Mouse (Mus musculus) olfactory bulb, adult 2 months (tissue): ENCODE results near the gene Hist1h2be. TPM values are rescaled to one million over a fixed set of nuclear protein-coding genes. Genes with fewer than 3 reads are reported as not detected.
"Not testable (repeated sequence)": the region's sequence is repeated elsewhere in the genome, so short reads cannot be mapped to it uniquely, and the experiment has no call there.

ENCODE experiments used
- H3K27ac ChIP-seq: fragments of 200-500 bp; 2 replicates; pipeline ENCODE4 v1.5.1; 2012; ENCODE audit warnings: low read depth, low read length; ENCODE audit not compliant: insufficient read depth
- H3K4me1 ChIP-seq: fragments of 200-500 bp; 2 replicates; pipeline ENCODE4 v1.6.1; 2012; ENCODE audit warnings: low read length; ENCODE audit not compliant: control insufficient read depth, insufficient read depth
- H3K4me3 ChIP-seq: fragments of 200-500 bp; 2 replicates; pipeline ENCODE4 v1.5.1; 2012; ENCODE audit warnings: mild to moderate bottlenecking, low read depth, low read length, moderate library complexity; ENCODE audit not compliant: insufficient read depth
- CTCF ChIP-seq: fragments of 200-500 bp; IDR thresholded peaks from 2 replicates; pipeline ENCODE4 v1.5.1; 2012; ENCODE audit warnings: low read depth, mild to moderate bottlenecking, low read length, moderate library complexity; ENCODE audit not compliant: insufficient read depth
- POLR2A ChIP-seq: fragments of 200-500 bp; IDR thresholded peaks from 2 replicates; pipeline ENCODE4 v1.6.1; 2012; ENCODE audit warnings: mild to moderate bottlenecking, low read depth, low read length, moderate library complexity; ENCODE audit not compliant: insufficient read depth
- WGBS: fragments of 180-500 bp; shearing (Covaris S2); methylation state at CpG from one replicate; pipeline ENCODE4 v1.1.7; 2018; 5-methylcytosine and 5-hydroxymethylcytosine counted together
- polyA plus RNA-seq: library from polyadenylated mRNA; stranded (reverse); fragments of >200 nt; gene quantifications from 2 replicates; pipeline ENCODE4 v1.2.4, GENCODE M21; 2012; ENCODE audit warnings: low replicate concordance; ENCODE audit not compliant: missing spikeins, insufficient read depth, insufficient read length

Hist1h2be gene
- polyA plus RNA-seq, 1 experiment: not detected

DNA sequence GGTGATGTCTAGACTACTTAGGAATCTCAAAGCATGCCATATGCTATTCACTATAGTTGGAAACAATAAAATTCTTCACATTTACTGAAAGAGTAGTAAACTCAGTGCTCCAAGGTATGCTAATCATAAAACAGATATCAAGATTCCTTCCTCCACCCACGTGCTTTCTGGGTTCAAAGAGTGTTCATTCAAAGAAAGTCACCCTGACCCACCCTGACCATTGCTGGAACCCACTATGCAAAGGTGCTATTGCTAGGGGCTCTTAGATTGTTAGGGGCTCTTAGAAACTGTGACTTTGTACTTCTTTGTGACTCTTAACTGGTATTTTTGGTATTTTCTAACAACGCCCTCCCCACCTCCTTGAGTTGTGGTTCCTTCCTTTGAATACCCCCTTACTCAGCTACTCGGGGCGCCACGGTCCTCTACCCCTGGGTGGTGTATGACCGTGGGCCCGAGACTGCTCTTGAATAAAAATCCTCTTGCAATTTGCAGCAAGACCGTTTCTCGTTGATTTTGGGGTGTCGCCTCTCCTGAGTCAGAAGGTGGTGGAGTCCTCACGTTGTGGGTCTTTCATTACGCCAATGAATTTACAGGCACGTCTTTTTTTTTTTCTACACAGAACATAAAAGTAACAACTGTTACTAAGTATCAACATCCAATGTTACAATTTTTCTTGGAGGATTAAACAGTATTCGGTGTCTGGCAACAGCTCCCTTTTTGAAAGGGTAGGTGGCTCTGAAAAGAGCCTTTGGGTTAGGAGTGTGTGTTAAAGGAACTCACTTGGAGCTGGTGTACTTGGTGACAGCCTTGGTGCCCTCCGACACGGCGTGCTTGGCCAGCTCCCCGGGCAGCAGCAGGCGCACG lies 47.7 kb downstream of the Hist1h2be start:
- whole genome bisulfite sequencing: 4% methylated on average over 20 of the region's 20 CpGs
- Histone ChIP-seq H3K27ac (peak overlapping the region; percentile 95), H3K4me3 (peak overlapping the region; percentile 56)
- not testable (repeated sequence) for H3K4me1 ChIP-seq

- TF ChIP-seq POLR2A (no peak), CTCF (no peak)
- no peak overlapping the region for H3K4me3 ChIP-seq
- peaks cover 6% of the 10 kb centered on the region for H3K4me1 ChIP-seq
- H3K27ac ChIP-seq: no peak overlapping the region
- WGBS: 25% methylated on average over 2 of the region's 2 CpGs
Observed at GRCm38 (mm10) chr13:23572218-23573033, 48.5 kb downstream of the Hist1h2be start.

DNA sequence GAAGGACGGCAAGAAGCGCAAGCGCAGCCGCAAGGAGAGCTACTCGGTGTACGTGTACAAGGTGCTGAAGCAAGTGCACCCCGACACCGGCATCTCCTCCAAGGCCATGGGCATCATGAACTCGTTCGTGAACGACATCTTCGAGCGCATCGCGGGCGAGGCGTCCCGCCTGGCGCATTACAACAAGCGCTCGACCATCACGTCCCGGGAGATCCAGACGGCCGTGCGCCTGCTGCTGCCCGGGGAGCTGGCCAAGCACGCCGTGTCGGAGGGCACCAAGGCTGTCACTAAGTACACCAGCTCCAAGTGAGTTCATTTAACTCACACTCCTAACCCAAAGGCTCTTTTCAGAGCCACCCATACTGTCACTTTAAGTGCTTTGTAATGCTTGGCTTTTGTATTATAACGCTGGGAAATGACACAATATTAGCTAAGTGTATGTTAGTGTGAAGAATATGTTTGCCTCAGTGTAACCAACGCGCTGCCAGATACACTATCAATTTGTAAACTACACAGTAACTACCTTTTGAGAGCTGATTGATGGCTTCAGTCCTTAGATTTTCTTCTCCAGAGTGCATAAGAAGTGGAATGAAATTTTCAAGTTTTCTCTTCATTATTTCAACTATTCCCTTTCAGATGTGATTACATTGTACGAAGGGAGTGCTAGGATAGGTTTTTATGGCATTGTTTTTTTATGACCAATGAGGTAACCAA lies 49.3 kb downstream of the Hist1h2be start:
- Histone ChIP-seq H3K27ac (peak overlapping the region; percentile 96), H3K4me3 (peak overlapping the region; percentile 54)
- under 1% methylated on average over 17 of the region's 34 CpGs for WGBS
- H3K4me1 ChIP-seq: not testable (repeated sequence)

- TF ChIP-seq CTCF (no peak), POLR2A (no peak)
- 0% methylated on average over 18 of the region's 18 CpGs for WGBS
- H3K27ac ChIP-seq: peak within 1 kb of the TSS; percentile 96
Observed at GRCm38 (mm10) chr13:23571022-23571503, 49.9 kb downstream of the Hist1h2be start, which contains the start of the genes Hist1h2ae and Hist1h2bg. Gene Hist1h2ae (minus strand): TSS chr13:23571220. Gene Hist1h2bg (plus strand): TSS chr13:23571396.

DNA sequence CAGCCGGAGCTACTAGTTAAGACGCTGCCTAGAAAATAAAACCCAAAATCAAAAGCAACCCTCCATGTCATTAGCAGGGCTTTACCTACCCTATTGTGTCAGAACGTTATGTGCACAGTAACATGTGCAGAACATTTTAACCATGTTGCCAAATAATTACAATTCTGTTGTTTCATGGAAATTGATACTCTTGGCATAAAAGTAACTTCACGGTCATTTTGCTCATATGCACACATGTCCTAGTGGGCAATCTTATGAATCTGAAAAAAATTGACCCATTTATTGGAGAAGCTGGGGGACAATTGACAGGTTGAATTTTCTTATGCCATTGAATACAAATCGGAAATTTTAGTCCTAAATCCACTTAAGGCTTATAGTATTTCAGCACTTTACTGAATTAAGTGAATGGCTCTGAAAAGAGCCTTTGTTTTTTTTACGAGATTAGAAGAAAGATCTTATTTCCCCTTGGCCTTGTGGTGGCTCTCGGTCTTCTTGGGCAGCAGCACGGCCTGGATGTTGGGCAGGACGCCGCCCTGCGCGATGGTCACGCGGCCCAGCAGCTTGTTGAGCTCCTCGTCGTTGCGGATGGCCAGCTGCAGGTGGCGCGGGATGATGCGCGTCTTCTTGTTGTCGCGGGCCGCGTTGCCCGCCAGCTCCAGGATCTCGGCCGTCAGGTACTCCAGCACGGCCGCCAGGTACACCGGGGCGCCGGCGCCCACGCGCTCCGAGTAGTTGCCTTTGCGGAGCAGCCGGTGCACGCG lies 50.5 kb downstream of the Hist1h2be start:
- Histone ChIP-seq H3K27ac (peak overlapping the region; percentile 89), H3K4me3 (peak overlapping the region; percentile 52)
- H3K4me1 ChIP-seq: not testable (repeated sequence)
- WGBS: under 1% methylated on average over 27 of the region's 41 CpGs

More at GRCm38 (mm10) chr13:23571022-23571503, 49.9 kb downstream of the Hist1h2be start, which contains the start of the genes Hist1h2ae and Hist1h2bg:
- Histone ChIP-seq H3K4me1 (peaks cover 6% of the 10 kb centered on the region), H3K4me3 (peak within 1 kb of the TSS; percentile 54)

DNA sequence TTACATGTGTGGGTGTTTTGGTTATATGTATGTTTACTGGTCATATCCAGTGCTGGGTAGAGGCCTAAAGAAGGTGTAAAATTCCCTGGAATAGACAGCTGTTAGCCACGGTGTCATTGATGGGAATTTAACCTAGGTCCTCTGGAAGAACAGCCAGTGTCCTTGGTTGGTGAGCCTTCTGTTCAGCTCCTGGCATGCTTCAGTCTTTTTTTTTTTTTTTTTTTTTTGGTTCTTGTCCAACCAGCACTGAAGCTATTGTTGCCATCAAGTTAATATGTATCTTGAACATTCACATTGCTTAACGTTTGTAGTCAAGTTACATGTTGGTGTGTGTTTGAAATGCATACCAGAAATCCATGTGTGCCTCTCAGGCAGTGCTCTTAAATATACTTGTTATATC lies 56.4 kb downstream of the Hist1h2be start:
- TF ChIP-seq POLR2A: no peak
- WGBS: 87% methylated on average over 2 of the region's 2 CpGs
- Histone ChIP-seq H3K4me3 (no peak overlapping the region), H3K4me1 (no peaks in the 10 kb centered on the region), H3K27ac (no peak overlapping the region)

GRCm38 (mm10) chr13:23562699-23563462 lies 58.0 kb downstream of the Hist1h2be start:
- TF ChIP-seq POLR2A (no peak), CTCF (no peak)
- Histone ChIP-seq H3K4me1 (no peaks in the 10 kb centered on the region), H3K4me3 (peak overlapping the region; percentile 36), H3K27ac (peak overlapping the region; percentile 96)
- 1% methylated on average over 18 of the region's 18 CpGs for WGBS
